Mouse (Mus musculus): ENCODE results near the gene Shank1. TPM values are rescaled to one million over a fixed set of nuclear protein-coding genes. Genes with fewer than 3 reads are reported as not detected.

Shank1 gene
- polyA plus RNA-seq, 1 experiment from 2014 or later: 1.7 TPM

DNA sequence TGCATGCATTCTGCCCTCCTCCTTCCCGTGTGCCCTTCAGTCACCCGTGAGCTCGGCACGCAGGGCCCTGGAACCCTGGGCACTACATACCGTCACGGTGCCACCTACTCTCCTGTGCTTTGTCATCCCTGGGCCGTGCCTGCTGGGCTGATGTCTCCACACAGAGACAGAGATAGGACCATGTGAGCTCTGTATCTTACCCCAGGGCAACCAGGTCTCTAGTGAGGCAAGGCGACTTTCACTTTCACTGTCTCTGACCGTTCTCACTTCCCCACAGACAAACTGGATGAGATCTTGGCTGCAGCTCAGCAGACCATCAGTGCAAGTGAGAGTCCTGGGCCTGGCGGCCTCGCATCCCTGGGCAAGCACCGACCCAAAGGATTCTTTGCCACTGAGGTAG, 34.6 kb downstream of the Shank1 start:
- Histone ChIP-seq H3K27me3 (ENCODE audit: control insufficient read depth, insufficient read depth, low read length) (peaks cover 6% of the 10 kb centered on the region; the same call in 1 of the 2 replicates), H3K27ac (ENCODE audit: low read length) (no peak overlapping the region), H3K4me1 (ENCODE audit: control insufficient read depth, insufficient read depth, low read length) (no peaks in the 10 kb centered on the region), H3K36me3 (ENCODE audit: control insufficient read depth, insufficient read depth, low read length) (no peaks in the 10 kb centered on the region), H3K9me3 (replicated peaks; ENCODE audit: control insufficient read depth, low read length) (no peaks in the 10 kb centered on the region), H3K4me3 (replicated peaks; ENCODE audit: low read length) (no peak overlapping the region), H3K4me2 (ENCODE audit: low read depth, low read length) (no peak overlapping the region), H3K9ac (ENCODE audit: low read length) (no peak overlapping the region)
- WGBS: 70% methylated on average over 12 of the region's 12 CpGs
- no peak for ATAC-seq (ENCODE audit: insufficient read depth, low FRiP score)

DNA sequence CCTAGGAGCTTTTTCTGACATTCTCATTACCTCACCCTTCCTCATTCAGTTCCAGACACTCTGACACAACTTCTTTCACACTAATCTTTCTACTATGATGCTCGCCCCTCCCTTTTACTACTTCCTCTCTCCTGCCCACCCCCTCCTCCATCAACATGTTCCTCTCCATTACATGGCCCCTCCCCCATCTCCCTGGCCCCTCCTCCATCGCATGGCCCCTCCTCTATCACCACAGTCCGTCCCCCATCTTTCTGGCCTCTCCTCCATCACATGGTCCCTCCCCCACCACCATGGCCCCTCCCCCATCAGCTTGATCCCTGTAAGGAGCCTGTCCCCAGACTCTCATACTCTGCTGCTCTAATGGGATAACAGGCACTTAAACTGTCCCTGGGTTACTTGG, 39.0 kb downstream of the Shank1 start:
- Histone ChIP-seq H3K27ac (ENCODE audit: low read length) (no peak overlapping the region), H3K36me3 (ENCODE audit: control insufficient read depth, insufficient read depth, low read length) (no peaks in the 10 kb centered on the region), H3K4me1 (ENCODE audit: control insufficient read depth, insufficient read depth, low read length) (peaks cover 17% of the 10 kb centered on the region; the same call in 1 of the 2 replicates), H3K4me2 (ENCODE audit: low read depth, low read length) (no peak overlapping the region), H3K27me3 (ENCODE audit: control insufficient read depth, insufficient read depth, low read length) (peaks cover 38% of the 10 kb centered on the region), H3K4me3 (replicated peaks; ENCODE audit: low read length) (no peak overlapping the region), H3K9ac (ENCODE audit: low read length) (no peak overlapping the region), H3K9me3 (replicated peaks; ENCODE audit: control insufficient read depth, low read length) (no peaks in the 10 kb centered on the region)
- no peak for ATAC-seq (ENCODE audit: insufficient read depth, low FRiP score)
- WGBS: 28% methylated on average over 3 of the region's 3 CpGs

DNA sequence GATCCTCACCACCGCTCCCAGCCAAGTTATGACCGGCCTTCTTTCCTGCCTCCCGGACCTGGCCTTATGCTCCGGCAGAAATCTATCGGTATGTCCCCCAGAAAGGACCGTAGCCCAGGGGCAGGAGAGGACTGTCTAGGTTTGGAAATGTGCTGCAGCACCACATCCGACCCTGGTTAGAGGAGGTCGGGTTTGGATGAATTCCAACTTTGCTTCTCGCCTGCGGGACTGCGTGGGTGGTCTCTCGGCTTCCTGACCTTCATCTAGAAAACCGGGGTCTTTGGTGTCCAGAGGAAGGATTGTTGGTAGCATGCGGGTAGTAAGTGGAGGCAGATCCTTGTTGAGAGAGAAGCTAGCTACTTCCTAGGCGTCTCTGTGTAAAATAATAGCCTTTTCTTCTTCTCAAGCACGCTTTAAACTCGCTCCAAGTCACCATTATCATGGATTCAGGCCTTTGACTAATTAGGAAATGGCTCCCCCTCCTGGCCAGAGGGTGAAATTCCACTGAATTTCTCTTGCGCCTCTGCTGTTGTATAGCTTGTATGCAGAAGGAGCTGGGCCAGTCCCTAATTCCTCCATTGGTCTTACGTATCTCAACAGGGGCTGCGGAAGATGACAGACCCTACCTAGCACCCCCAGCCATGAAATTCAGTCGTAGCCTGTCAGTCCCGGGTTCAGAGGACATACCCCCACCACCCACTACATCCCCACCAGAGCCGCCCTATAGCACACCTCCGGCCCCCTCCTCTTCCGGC, 41.1 kb downstream of the Shank1 start:
- peak overlapping the region; percentile 32 for H3K4me3 ChIP-seq (replicated peaks; ENCODE audit: low read length)
- ATAC-seq (ENCODE audit: insufficient read depth, low FRiP score): peak; percentile 47; the same call in 1 of the 2 replicates
- no peak overlapping the region for H3K27ac ChIP-seq (ENCODE audit: low read length)
- peaks cover 59% of the 10 kb centered on the region for H3K27me3 ChIP-seq (ENCODE audit: control insufficient read depth, insufficient read depth, low read length)
- no peaks in the 10 kb centered on the region for H3K9me3 ChIP-seq (replicated peaks; ENCODE audit: control insufficient read depth, low read length)
- peak overlapping the region; percentile 56 for H3K4me2 ChIP-seq (ENCODE audit: low read depth, low read length)
- H3K36me3 ChIP-seq (ENCODE audit: control insufficient read depth, insufficient read depth, low read length): no peaks in the 10 kb centered on the region
- H3K9ac ChIP-seq (ENCODE audit: low read length): peak overlapping the region; percentile 38; the same call in 1 of the 2 replicates
- H3K4me1 ChIP-seq (ENCODE audit: control insufficient read depth, insufficient read depth, low read length): peaks cover 17% of the 10 kb centered on the region; the same call in 1 of the 2 replicates
- 4% methylated on average over 25 of the region's 25 CpGs for WGBS

- 5% methylated on average over 71 of the region's 71 CpGs for WGBS
- Histone ChIP-seq H3K9ac (ENCODE audit: low read length) (peak overlapping the region; percentile 5; the same call in 1 of the 2 replicates), H3K36me3 (ENCODE audit: control insufficient read depth, insufficient read depth, low read length) (no peaks in the 10 kb centered on the region), H3K27ac (ENCODE audit: low read length) (no peak overlapping the region), H3K9me3 (replicated peaks; ENCODE audit: control insufficient read depth, low read length) (no peaks in the 10 kb centered on the region), H3K4me3 (replicated peaks; ENCODE audit: low read length) (no peak overlapping the region), H3K27me3 (ENCODE audit: control insufficient read depth, insufficient read depth, low read length) (peaks cover 68% of the 10 kb centered on the region), H3K4me2 (ENCODE audit: low read depth, low read length) (no peak overlapping the region), H3K4me1 (ENCODE audit: control insufficient read depth, insufficient read depth, low read length) (peaks cover 21% of the 10 kb centered on the region; the same call in 1 of the 2 replicates)
- no peak for ATAC-seq (ENCODE audit: insufficient read depth, low FRiP score)
Measured at GRCm38 (mm10) chr7:44351881-44352749, 42.1 kb downstream of the Shank1 start.

DNA sequence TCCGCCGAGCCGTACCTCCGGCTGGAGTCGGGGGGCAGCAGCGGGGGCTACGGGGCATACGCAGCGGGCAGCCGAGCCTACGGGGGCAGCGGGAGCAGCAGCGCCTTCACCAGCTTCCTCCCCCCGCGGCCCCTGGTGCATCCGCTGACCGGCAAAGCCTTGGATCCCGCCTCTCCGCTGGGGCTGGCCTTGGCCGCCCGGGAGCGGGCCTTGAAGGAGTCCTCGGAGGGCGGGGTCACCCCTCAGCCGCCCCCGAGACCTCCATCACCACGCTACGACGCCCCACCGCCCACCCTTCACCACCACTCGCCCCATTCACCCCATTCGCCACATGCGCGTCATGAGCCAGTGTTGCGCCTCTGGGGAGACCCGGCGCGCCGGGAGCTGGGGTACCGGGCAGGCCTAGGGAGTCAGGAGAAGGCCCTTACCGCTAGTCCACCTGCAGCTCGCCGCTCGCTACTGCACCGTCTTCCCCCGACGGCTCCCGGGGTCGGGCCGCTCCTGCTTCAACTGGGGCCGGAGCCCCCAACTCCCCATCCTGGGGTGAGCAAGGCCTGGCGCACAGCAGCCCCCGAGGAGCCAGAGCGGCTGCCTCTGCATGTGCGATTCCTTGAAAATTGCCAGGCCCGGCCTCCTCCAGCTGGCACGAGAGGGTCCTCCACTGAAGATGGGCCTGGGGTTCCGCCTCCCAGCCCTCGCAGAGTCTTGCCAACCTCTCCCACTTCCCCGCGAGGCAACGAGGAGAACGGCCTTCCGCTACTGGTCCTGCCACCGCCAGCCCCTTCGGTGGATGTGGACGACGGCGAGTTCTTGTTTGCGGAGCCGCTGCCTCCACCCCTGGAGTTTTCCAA, 42.9 kb downstream of the Shank1 start:
- Histone ChIP-seq H3K9ac (ENCODE audit: low read length) (peak overlapping the region; percentile 5; the same call in 1 of the 2 replicates), H3K4me1 (ENCODE audit: control insufficient read depth, insufficient read depth, low read length) (peaks cover 21% of the 10 kb centered on the region; the same call in 1 of the 2 replicates), H3K27me3 (ENCODE audit: control insufficient read depth, insufficient read depth, low read length) (peaks cover 77% of the 10 kb centered on the region), H3K4me2 (ENCODE audit: low read depth, low read length) (0 out of 2 replicates have a peak overlapping the region, but pooled peaks have one; percentile 5), H3K27ac (ENCODE audit: low read length) (no peak overlapping the region), H3K9me3 (replicated peaks; ENCODE audit: control insufficient read depth, low read length) (no peaks in the 10 kb centered on the region), H3K4me3 (replicated peaks; ENCODE audit: low read length) (peak overlapping the region; percentile 8), H3K36me3 (ENCODE audit: control insufficient read depth, insufficient read depth, low read length) (no peaks in the 10 kb centered on the region)
- WGBS: 3% methylated on average over 68 of the region's 71 CpGs
- ATAC-seq (ENCODE audit: insufficient read depth, low FRiP score): no peak

DNA sequence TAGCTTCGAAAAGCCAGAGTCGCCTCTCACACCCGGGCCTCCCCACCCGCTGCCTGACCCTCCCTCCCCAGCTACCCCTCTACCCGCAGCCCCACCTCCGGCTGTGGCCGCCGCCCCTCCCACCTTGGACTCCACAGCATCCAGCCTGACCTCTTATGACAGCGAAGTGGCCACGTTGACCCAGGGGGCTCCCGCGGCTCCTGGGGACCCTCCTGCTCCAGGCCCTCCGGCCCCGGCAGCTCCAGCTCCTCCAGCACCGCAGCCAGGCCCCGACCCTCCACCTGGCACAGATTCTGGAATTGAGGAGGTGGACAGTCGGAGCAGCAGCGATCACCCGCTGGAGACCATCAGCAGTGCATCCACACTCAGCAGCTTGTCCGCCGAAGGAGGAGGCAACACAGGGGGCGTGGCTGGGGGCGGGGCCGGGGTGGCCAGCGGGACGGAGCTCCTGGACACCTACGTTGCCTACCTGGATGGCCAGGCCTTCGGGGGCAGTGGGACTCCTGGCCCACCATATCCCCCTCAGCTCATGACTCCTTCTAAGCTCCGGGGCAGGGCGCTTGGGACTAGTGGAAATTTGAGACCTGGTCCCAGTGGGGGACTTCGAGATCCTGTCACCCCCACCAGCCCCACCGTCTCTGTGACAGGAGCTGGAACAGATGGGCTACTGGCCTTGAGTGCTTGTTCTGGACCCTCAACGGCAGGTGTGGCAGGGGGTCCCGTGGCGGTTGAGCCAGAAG, 43.7 kb downstream of the Shank1 start:
- 0 out of 2 replicates have a peak overlapping the region, but pooled peaks have one; percentile 3 for H3K4me2 ChIP-seq (ENCODE audit: low read depth, low read length)
- H3K9me3 ChIP-seq (replicated peaks; ENCODE audit: control insufficient read depth, low read length): no peaks in the 10 kb centered on the region
- no peak overlapping the region for H3K27ac ChIP-seq (ENCODE audit: low read length)
- no peak overlapping the region for H3K9ac ChIP-seq (ENCODE audit: low read length)
- peaks cover 82% of the 10 kb centered on the region for H3K27me3 ChIP-seq (ENCODE audit: control insufficient read depth, insufficient read depth, low read length)
- peaks cover 21% of the 10 kb centered on the region; the same call in 1 of the 2 replicates for H3K4me1 ChIP-seq (ENCODE audit: control insufficient read depth, insufficient read depth, low read length)
- no peaks in the 10 kb centered on the region for H3K36me3 ChIP-seq (ENCODE audit: control insufficient read depth, insufficient read depth, low read length)
- 1% methylated on average over 35 of the region's 35 CpGs for WGBS
- ATAC-seq (ENCODE audit: insufficient read depth, low FRiP score): no peak
- 0 out of 2 replicates have a peak overlapping the region, but pooled peaks have one; percentile 8 for H3K4me3 ChIP-seq (replicated peaks; ENCODE audit: low read length)

- Histone ChIP-seq H3K4me2 (ENCODE audit: low read depth, low read length) (no peak overlapping the region), H3K36me3 (ENCODE audit: control insufficient read depth, insufficient read depth, low read length) (no peaks in the 10 kb centered on the region), H3K4me3 (replicated peaks; ENCODE audit: low read length) (no peak overlapping the region), H3K9ac (ENCODE audit: low read length) (no peak overlapping the region), H3K4me1 (ENCODE audit: control insufficient read depth, insufficient read depth, low read length) (peaks cover 26% of the 10 kb centered on the region), H3K27me3 (ENCODE audit: control insufficient read depth, insufficient read depth, low read length) (peaks cover 79% of the 10 kb centered on the region), H3K27ac (ENCODE audit: low read length) (no peak overlapping the region), H3K9me3 (replicated peaks; ENCODE audit: control insufficient read depth, low read length) (no peaks in the 10 kb centered on the region)
- 76% methylated on average over 6 of the region's 6 CpGs for WGBS
- ATAC-seq (ENCODE audit: insufficient read depth, low FRiP score): no peak
Measured at GRCm38 (mm10) chr7:44355411-44355810, 45.4 kb downstream of the Shank1 start.

Measured in stomach, embryonic 16.5 days (tissue).